ENCODE assay signal across 9 mouse cellular contexts in the genomic region with DNA sequence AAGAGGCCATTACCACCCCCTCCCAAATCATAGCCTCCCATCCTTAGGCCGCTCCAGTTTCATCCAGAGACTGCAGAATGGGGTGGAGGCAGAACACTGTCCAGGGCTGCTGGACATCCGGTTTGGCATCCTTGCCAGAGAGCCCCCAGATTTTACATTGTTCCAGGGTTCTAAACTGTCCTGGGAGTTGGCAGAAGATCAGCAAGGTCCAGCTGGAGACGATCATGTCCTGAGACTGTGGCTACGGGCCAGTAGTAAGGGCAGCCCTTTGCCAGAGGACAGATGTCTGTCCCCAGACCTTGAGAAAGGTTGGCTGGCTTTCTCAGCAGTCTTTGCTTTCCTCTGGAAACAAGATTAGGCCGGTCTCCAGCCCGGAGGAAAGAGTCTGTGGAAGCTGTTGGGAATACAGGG. TPM values are rescaled to one million over a fixed set of nuclear protein-coding genes. Genes with fewer than 3 reads are reported as not detected.
DNase-seq lines count a peak whose midpoint lies in the region; ATAC-seq and TF ChIP-seq lines count a peak whose summit lies in the region.
"Had no signal": no experiment of that assay in that cellular context is flagged by ENCODE, and none has a peak within 500 bp of the region (broad histone marks: within the 10 kb centered on the region; RNA-seq: fewer than 3 reads in every experiment).

No protein-coding gene starts in this region.

- H3K9ac ChIP-seq in neural tube, embryonic 13.5 days: no peak overlapping the region; the same call in 1 of the 2 replicates
- H3K9ac ChIP-seq in midbrain, embryonic 16.5 days (ENCODE audit: low read depth, low read length): no peak overlapping the region

- 0 out of 2 replicates have a peak overlapping the region, but pooled peaks have one; percentile 3 for H3K4me3 ChIP-seq in neural tube, embryonic 13.5 days
- H3K4me3 ChIP-seq in kidney, adult 2 months (ENCODE audit: insufficient read depth, low read depth, low read length): no peak overlapping the region
- no peak overlapping the region for H3K4me3 ChIP-seq in midbrain, embryonic 16.5 days (ENCODE audit: low read depth, low read length)

- TF ChIP-seq POLR2A in kidney, adult 2 months (IDR thresholded peaks at IDR 0.05; ENCODE audit: low read depth, low read length): no peak

- no peak for DNase-seq in neural tube, embryonic 10.5 days (ENCODE audit: extremely low spot score, low spot score)
- peak; percentile 96 for DNase-seq in heart, adult 8-10 months (ENCODE audit: low spot score)
- peak; percentile 96 for DNase-seq in kidney, adult 2 months
- DNase-seq in lung, postnatal 4 days: peak; percentile 85 to 91
- DNase-seq in layer of hippocampus, adult 8-10 months (ENCODE audit: low spot score in 2 of 2): no peak
- no peak for DNase-seq in embryo, embryonic 10.5 days (ENCODE audit: low spot score)

- no peaks in the 10 kb centered on the region for H3K27me3 ChIP-seq in neural tube, embryonic 13.5 days
- no peaks in the 10 kb centered on the region for H3K27me3 ChIP-seq in kidney, adult 2 months (replicated peaks; ENCODE audit: control insufficient read depth, insufficient read depth, low read length)
- no peaks in the 10 kb centered on the region for H3K27me3 ChIP-seq in midbrain, embryonic 16.5 days (ENCODE audit: control insufficient read depth, insufficient read depth, low read depth, low read length)

- no peak for TF ChIP-seq CTCF in kidney, adult 2 months (conservative IDR thresholded peaks at IDR 0.05; ENCODE audit: insufficient read depth, insufficient read length, low read depth, low read length)

- H3K36me3 ChIP-seq in neural tube, embryonic 13.5 days: no peaks in the 10 kb centered on the region
- no peaks in the 10 kb centered on the region for H3K36me3 ChIP-seq in kidney, adult 2 months (ENCODE audit: control insufficient read depth, insufficient read depth, low read length)
- H3K36me3 ChIP-seq in midbrain, embryonic 16.5 days (ENCODE audit: control insufficient read depth, insufficient read depth, low read length): no peaks in the 10 kb centered on the region

- H3K4me2 ChIP-seq in neural tube, embryonic 13.5 days: peak overlapping the region; percentile 26
- H3K4me2 ChIP-seq in midbrain, embryonic 16.5 days (ENCODE audit: low read length): no peak overlapping the region

- peaks cover 32% of the 10 kb centered on the region for H3K4me1 ChIP-seq in neural tube, embryonic 13.5 days (replicated peaks)
- H3K4me1 ChIP-seq in kidney, adult 2 months (ENCODE audit: control insufficient read depth, insufficient read depth, low read length): peaks cover 18% of the 10 kb centered on the region
- 0 out of 2 replicates have a peak, but pooled peaks cover 2% of the 10 kb centered on the region for H3K4me1 ChIP-seq in midbrain, embryonic 16.5 days (ENCODE audit: control insufficient read depth, insufficient read depth, low read length)

- 79% methylated on average over 6 of the region's 6 CpGs for WGBS in neural tube, embryonic 13.5 days
- 28% methylated on average over 6 of the region's 6 CpGs for WGBS in kidney, adult 2 months
- 89% methylated on average over 6 of the region's 6 CpGs for WGBS in midbrain, embryonic 16.5 days

- H3K27ac ChIP-seq in neural tube, embryonic 13.5 days (replicated peaks): 0 out of 2 replicates have a peak overlapping the region, but pooled peaks have one; percentile 52
- peak overlapping the region; percentile 59 for H3K27ac ChIP-seq in kidney, adult 2 months (ENCODE audit: insufficient read depth, low read depth, low read length)
- H3K27ac ChIP-seq in midbrain, embryonic 16.5 days (ENCODE audit: low read length): no peak overlapping the region

- no peaks in the 10 kb centered on the region for H3K9me3 ChIP-seq in neural tube, embryonic 13.5 days
- no peaks in the 10 kb centered on the region for H3K9me3 ChIP-seq in midbrain, embryonic 16.5 days (replicated peaks; ENCODE audit: control insufficient read depth, low read length, poor library complexity, severe bottlenecking)

- ATAC-seq in neural tube, embryonic 13.5 days (ENCODE audit: low read depth): no peak
- ATAC-seq in midbrain, embryonic 16.5 days: no peak

RNA-seq across cellular contexts. Expression of gene Emp1, which starts 2.6 kb away (rescaled TPM):
- 15.1 and 16.2 TPM in 2 replicates for polyA plus RNA-seq in neural tube, embryonic 13.5 days (2015; fragmentation: Nextera tagmentation; extraction: Ambion mirVana)
- 10 to 100 TPM; 24.4 to 52.4 (median 41.1) TPM for total RNA-seq in heart, adult 8-10 months (2022)
- polyA plus RNA-seq in kidney, adult 2 months (2012; rRNA removed): 56.0 and 66.3 TPM in 2 replicates
- total RNA-seq in layer of hippocampus, adult 8-10 months (2022): 1 to 10 TPM; 2.1 to 3.5 (median 2.8) TPM
- 7.5 TPM in 2 replicates for polyA plus RNA-seq in midbrain, embryonic 16.5 days (2015; fragmentation: Nextera tagmentation; extraction: Ambion mirVana)
- total RNA-seq: MEL had no signal

RNA-seq across cellular contexts. Expression of gene Pbp2, which starts 54.7 kb away (rescaled TPM):
- 0.20 TPM in 1 of 2 replicates, not detected in the other for polyA plus RNA-seq in neural tube, embryonic 13.5 days (2015; fragmentation: Nextera tagmentation; extraction: Ambion mirVana)
- total RNA-seq in heart, adult 8-10 months (2022): not detected
- polyA plus RNA-seq in kidney, adult 2 months (2012; rRNA removed): 0.16 TPM in 1 of 2 replicates, not detected in the other
- under 1 TPM in 1 of 4 experiments, not detected in 3; 0.25 TPM for total RNA-seq in layer of hippocampus, adult 8-10 months (2022)
- polyA plus RNA-seq in midbrain, embryonic 16.5 days (2015; fragmentation: Nextera tagmentation; extraction: Ambion mirVana): not detected in 2 replicates
- total RNA-seq: MEL had no signal

Comparison
In these comparisons a context has a peak if more than half of its experiments do, and no peak if none do; other contexts are left out.
1. DNase-seq: peak in heart, adult 8-10 months (single experiment), kidney, adult 2 months (single experiment) and lung, postnatal 4 days (2 of 2); none in neural tube, embryonic 10.5 days (single experiment), layer of hippocampus, adult 8-10 months (0 of 2) and embryo, embryonic 10.5 days (single experiment).